Mouse (Mus musculus) hindbrain, embryonic 14.5 days (tissue): Measurements from ENCODE around the gene Ube2dnl1. TPM values are rescaled to one million over a fixed set of nuclear protein-coding genes. Genes with fewer than 3 reads are reported as not detected.

Experiments
- ATAC-seq: fragments of 200-750 bp; cut with Nextera tagmentation; 2 replicates; pipeline ENCODE4 v1.8.0; 2017; ENCODE audit warnings: moderate number of reproducible peaks, mild to moderate bottlenecking, moderate TSS enrichment, moderate library complexity; ENCODE audit not compliant: low FRiP score
- DNase-seq: peaks from one replicate; pipeline ENCODE4 v3.0.0-alpha.2; 2015; ENCODE audit warnings: low spot score
- H3K27ac ChIP-seq: fragments of 300-500 bp; sonication (generic); 2 replicates; pipeline ENCODE4 v1.5.1; 2014; ENCODE audit warnings: mild to moderate bottlenecking, moderate library complexity
- H3K27me3 ChIP-seq: fragments of 300-500 bp; sonication (generic); 2 replicates; pipeline ENCODE4 v1.6.1; 2014; ENCODE audit warnings: mild to moderate bottlenecking, low read length, mixed read lengths; ENCODE audit not compliant: control insufficient read depth, insufficient read depth
- H3K36me3 ChIP-seq: fragments of 300-500 bp; sonication (generic); replicated peaks from 2 replicates; pipeline ENCODE4 v1.6.1; 2014; ENCODE audit not compliant: control insufficient read depth, insufficient read depth
- H3K4me1 ChIP-seq: fragments of 300-500 bp; sonication (generic); replicated peaks from 2 replicates; pipeline ENCODE4 v1.6.1; 2014; ENCODE audit warnings: antibody characterized with exemption, low read length, mixed read lengths; ENCODE audit not compliant: control insufficient read depth, insufficient read depth
- H3K4me2 ChIP-seq: fragments of 300-500 bp; sonication (generic); replicated peaks from 2 replicates; pipeline ENCODE4 v1.6.1; 2014; ENCODE audit warnings: mild to moderate bottlenecking, moderate library complexity
- H3K4me3 ChIP-seq: fragments of 300-500 bp; sonication (generic); replicated peaks from 2 replicates; pipeline ENCODE4 v1.5.1; 2014; ENCODE audit warnings: mild to moderate bottlenecking, low read length
- H3K9ac ChIP-seq: fragments of 300-500 bp; sonication (generic); 2 replicates; pipeline ENCODE4 v1.6.1; 2014
- H3K9me3 ChIP-seq: fragments of 300-500 bp; sonication (generic); 2 replicates; pipeline ENCODE4 v1.6.1; 2016; ENCODE audit warnings: low read length; ENCODE audit not compliant: control insufficient read depth
- WGBS: fragments of 180-500 bp; shearing (Covaris S2); extraction: QIAGEN DNeasy Blood & Tissue Kit; methylation state at CpG from one replicate; pipeline ENCODE4 v1.1.7; 2014; 5-methylcytosine and 5-hydroxymethylcytosine counted together
- polyA plus RNA-seq: library from polyadenylated mRNA; unstranded; fragments of >200 nt; fragmentation: Nextera tagmentation; extraction: Ambion mirVana; gene quantifications from 2 replicates; pipeline ENCODE4 v1.2.1, GENCODE M21; 2014

Ube2dnl1 gene
- not detected in 2 replicates for polyA plus RNA-seq

DNA sequence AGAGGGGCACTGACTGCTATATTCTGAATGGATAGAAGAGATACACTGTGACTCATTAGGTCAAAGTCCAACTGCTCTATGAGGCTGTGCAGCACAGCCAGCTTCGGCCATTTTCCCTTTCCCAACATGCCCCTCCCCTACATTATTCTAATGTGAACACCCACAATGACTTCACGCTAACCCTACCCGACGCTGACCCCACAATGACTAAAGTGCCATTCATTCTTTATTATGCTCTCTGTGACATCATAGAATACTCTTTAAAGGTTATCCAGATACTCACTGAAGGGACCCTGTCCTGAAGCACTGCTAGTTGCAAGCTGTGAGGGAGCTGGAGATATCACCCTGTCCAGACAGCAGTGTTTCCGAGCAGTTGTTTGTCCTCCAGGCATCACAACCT, at the start of gene Ube2dnl1:
Gene Ube2dnl1, plus strand, starts transcription at position 301 of the 400 bp plus-strand sequence.
- H3K9me3 ChIP-seq, result no peaks in the 10 kb centered on the region
- DNase-seq, result no peak
- no peak within 1 kb of the TSS for H3K4me3 ChIP-seq
- WGBS, result 78% methylated on average over 5 of the region's 5 CpGs
- H3K9ac ChIP-seq, result no peak within 1 kb of the TSS
- H3K27ac ChIP-seq, result no peak within 1 kb of the TSS
- no peaks in the 10 kb centered on the region for H3K4me1 ChIP-seq
- ATAC-seq, result no peak
- no peak within 1 kb of the TSS for H3K4me2 ChIP-seq
- H3K27me3 ChIP-seq, result no peaks in the 10 kb centered on the region
- no peaks in the 10 kb centered on the region for H3K36me3 ChIP-seq

DNA sequence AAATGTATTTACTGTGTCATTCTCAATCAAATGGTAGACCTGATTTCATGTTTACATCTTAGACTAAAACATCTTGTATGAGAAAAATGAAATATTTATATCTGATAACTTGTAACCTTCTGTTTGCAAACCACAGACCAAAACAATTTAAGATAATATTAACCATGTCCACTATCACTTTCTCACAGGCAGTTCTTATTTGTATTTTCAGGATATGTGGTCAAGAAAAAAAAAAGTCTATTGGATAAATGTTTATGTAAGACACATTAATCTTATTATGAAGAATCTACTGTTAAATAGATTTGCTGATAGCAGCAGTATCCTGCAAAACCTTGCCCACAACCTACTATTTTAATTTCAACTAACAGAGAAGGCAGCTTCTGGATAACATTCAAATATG, 9.3 kb upstream of the Ube2dnl1 start:
- Histone ChIP-seq H3K4me3 (no peak overlapping the region), H3K4me1 (no peaks in the 10 kb centered on the region), H3K36me3 (no peaks in the 10 kb centered on the region), H3K4me2 (no peak overlapping the region), H3K9me3 (no peaks in the 10 kb centered on the region), H3K9ac (no peak overlapping the region), H3K27me3 (no peaks in the 10 kb centered on the region), H3K27ac (no peak overlapping the region)
- DNase-seq (no peak), ATAC-seq (no peak)

DNA sequence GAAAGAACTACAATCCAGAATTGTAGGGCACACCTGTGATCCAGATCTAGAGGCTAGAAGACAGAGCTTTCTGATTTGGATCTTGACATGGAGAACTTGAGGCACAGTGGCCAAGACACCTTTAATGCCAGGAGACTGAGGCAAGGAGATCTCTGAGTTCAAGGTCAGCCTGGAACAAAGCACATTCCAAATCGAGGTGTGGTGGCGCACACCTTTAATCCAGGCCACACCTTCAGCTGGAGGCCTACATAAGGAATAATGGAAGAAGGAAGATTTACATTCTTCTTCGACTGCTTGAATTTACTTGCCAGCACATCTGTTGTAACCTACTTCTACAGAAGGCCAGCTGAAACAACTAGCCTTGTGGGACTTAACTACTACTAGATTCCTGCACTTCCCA, 7.3 kb upstream of the Ube2dnl1 start:
- 87% methylated on average over 3 of the region's 3 CpGs for WGBS
- ATAC-seq (no peak), DNase-seq (no peak)
- Histone ChIP-seq H3K36me3 (no peaks in the 10 kb centered on the region), H3K4me3 (no peak overlapping the region), H3K9me3 (no peaks in the 10 kb centered on the region), H3K4me2 (no peak overlapping the region), H3K27me3 (no peaks in the 10 kb centered on the region), H3K27ac (no peak overlapping the region), H3K4me1 (no peaks in the 10 kb centered on the region), H3K9ac (no peak overlapping the region)

DNA sequence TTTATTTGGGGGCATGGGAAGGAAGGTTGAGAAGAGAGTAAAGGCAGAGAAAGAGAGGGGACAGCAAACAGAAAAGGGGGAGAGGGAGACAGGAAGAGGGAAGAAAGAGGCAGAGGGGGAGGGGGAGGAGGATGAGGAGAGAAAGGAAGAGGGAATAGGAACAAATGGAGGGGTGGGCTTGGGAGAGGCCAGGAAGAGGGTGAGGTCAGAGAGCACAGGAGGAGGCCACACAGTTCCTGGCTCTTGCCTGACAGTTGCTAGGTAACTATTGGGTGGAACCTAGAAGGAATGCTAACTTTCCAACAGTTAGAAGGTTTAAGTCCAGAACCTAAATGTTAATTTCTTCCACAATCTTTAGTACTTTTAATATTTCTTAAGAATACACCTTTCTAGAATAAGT, 1.4 kb upstream of the Ube2dnl1 start:
- no peak for ATAC-seq
- H3K9ac ChIP-seq, result no peak overlapping the region
- no peaks in the 10 kb centered on the region for H3K27me3 ChIP-seq
- no peak overlapping the region for H3K4me3 ChIP-seq
- no peak for DNase-seq
- no peak overlapping the region for H3K4me2 ChIP-seq
- H3K9me3 ChIP-seq, result no peaks in the 10 kb centered on the region
- H3K36me3 ChIP-seq, result no peaks in the 10 kb centered on the region
- no peaks in the 10 kb centered on the region for H3K4me1 ChIP-seq
- no peak overlapping the region for H3K27ac ChIP-seq

DNA sequence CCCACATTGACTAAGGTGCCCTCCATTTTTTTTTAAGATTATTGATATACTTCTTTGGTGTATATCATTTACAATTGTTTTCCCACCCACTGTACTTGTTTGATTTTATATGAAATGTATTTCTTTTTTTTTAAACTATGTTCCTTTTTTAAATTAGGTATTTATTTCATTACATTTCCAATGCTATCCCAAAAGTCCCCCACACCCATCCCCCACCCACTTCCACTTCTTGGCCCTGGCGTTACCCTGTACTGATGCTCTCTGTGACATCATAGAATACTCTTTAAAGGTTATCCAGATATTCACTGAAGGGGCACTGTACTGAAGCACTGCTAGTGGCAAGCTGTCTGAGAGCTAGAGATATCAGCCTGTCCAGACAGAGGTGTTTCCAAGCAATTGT, 2.5 kb downstream of the Ube2dnl1 start, which contains the start of gene Ube2dnl2:
Gene Ube2dnl2, plus strand, starts transcription at position 301 of the 400 bp plus-strand sequence.
- H3K4me3 ChIP-seq, result no peak within 1 kb of the TSS
- no peaks in the 10 kb centered on the region for H3K36me3 ChIP-seq
- ATAC-seq (no peak), DNase-seq (no peak)
- no peaks in the 10 kb centered on the region for H3K9me3 ChIP-seq
- no peak within 1 kb of the TSS for H3K27ac ChIP-seq
- no peaks in the 10 kb centered on the region for H3K27me3 ChIP-seq
- 90% methylated on average over 1 of the region's 1 CpGs for WGBS
- H3K9ac ChIP-seq, result no peak within 1 kb of the TSS
- no peaks in the 10 kb centered on the region for H3K4me1 ChIP-seq
- H3K4me2 ChIP-seq, result no peak within 1 kb of the TSS

DNA sequence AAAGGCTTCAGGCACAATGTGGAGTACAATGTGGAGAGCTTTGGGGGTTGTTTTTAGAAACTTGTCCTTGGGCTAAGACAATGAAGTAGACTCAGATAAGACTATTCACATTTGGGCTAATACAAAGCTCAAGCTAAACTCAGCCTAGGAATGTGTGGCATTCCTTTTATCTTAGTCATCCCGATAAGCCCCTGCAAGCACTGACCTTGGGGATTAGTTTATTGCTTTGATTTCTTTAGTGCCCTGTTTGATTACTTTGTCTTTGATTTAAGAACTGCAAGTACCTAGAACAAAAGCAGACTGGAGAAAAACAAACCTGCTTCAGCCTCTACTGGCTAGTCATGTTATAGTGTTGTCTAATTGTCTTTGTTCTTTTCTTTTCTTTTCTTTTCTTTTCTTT, 50.3 kb downstream of the Ube2dnl1 start:
- H3K27ac ChIP-seq, result no peak overlapping the region
- no peaks in the 10 kb centered on the region for H3K36me3 ChIP-seq
- DNase-seq (no peak), ATAC-seq (no peak)
- no peaks in the 10 kb centered on the region for H3K4me1 ChIP-seq
- WGBS, result 36% methylated on average over 1 of the region's 1 CpGs
- no peaks in the 10 kb centered on the region for H3K9me3 ChIP-seq
- H3K9ac ChIP-seq, result no peak overlapping the region
- no peak overlapping the region for H3K4me2 ChIP-seq
- H3K4me3 ChIP-seq, result no peak overlapping the region
- no peaks in the 10 kb centered on the region for H3K27me3 ChIP-seq

Other genes with a start within 250 kb of the Ube2dnl1 start
- gene Ube2dnl2, start 2.6 kb downstream of the Ube2dnl1 start, polyA plus RNA-seq, result not detected in 2 replicates